Mouse (Mus musculus): ENCODE data around the gene Tmem98. TPM values are rescaled to one million over a fixed set of nuclear protein-coding genes. Genes with fewer than 3 reads are reported as not detected.
A peak's percentile ranks its signal among the peaks of the same experiment; 100 is the strongest.

Gene Tmem98
- polyA plus RNA-seq, 1 experiment from 2014 or later: 73.3 TPM

GRCm38 (mm10) chr11:80793386-80793785 is 16.6 kb upstream of the Tmem98 start:
- Histone ChIP-seq H3K4me1 (no peaks in the 10 kb centered on the region), H3K4me3 (replicated peaks) (no peak overlapping the region), H3K4me2 (replicated peaks) (no peak overlapping the region), H3K27ac (replicated peaks) (no peak overlapping the region), H3K27me3 (no peaks in the 10 kb centered on the region), H3K36me3 (no peaks in the 10 kb centered on the region), H3K9ac (no peak overlapping the region), H3K9me3 (replicated peaks) (no peaks in the 10 kb centered on the region)
- no peak for ATAC-seq (ENCODE audit: insufficient number of reproducible peaks, low FRiP score, low TSS enrichment, low read depth)
- WGBS: 82% methylated on average over 4 of the region's 4 CpGs

GRCm38 (mm10) chr11:80794290-80794689 is 15.7 kb upstream of the Tmem98 start:
- Histone ChIP-seq H3K27ac (replicated peaks) (no peak overlapping the region), H3K9ac (no peak overlapping the region), H3K4me1 (no peaks in the 10 kb centered on the region), H3K27me3 (no peaks in the 10 kb centered on the region), H3K9me3 (replicated peaks) (no peaks in the 10 kb centered on the region), H3K36me3 (no peaks in the 10 kb centered on the region), H3K4me2 (replicated peaks) (no peak overlapping the region), H3K4me3 (replicated peaks) (no peak overlapping the region)
- ATAC-seq (ENCODE audit: insufficient number of reproducible peaks, low FRiP score, low TSS enrichment, low read depth): no peak
- 91% methylated on average over 4 of the region's 4 CpGs for WGBS

GRCm38 (mm10) chr11:80795431-80795830 is 14.5 kb upstream of the Tmem98 start:
- Histone ChIP-seq H3K4me3 (replicated peaks) (no peak overlapping the region), H3K36me3 (no peaks in the 10 kb centered on the region), H3K4me2 (replicated peaks) (no peak overlapping the region), H3K9me3 (replicated peaks) (no peaks in the 10 kb centered on the region), H3K9ac (no peak overlapping the region), H3K4me1 (no peaks in the 10 kb centered on the region), H3K27ac (replicated peaks) (no peak overlapping the region), H3K27me3 (no peaks in the 10 kb centered on the region)
- 64% methylated on average over 8 of the region's 8 CpGs for WGBS
- ATAC-seq (ENCODE audit: insufficient number of reproducible peaks, low FRiP score, low TSS enrichment, low read depth): no peak

- Histone ChIP-seq H3K4me2 (replicated peaks) (no peak overlapping the region), H3K9ac (no peak overlapping the region), H3K36me3 (no peaks in the 10 kb centered on the region), H3K27me3 (no peaks in the 10 kb centered on the region), H3K27ac (replicated peaks) (no peak overlapping the region), H3K4me1 (0 out of 2 replicates have a peak, but pooled peaks cover 3% of the 10 kb centered on the region), H3K9me3 (replicated peaks) (no peaks in the 10 kb centered on the region), H3K4me3 (replicated peaks) (no peak overlapping the region)
- 40% methylated on average over 3 of the region's 3 CpGs for WGBS
- ATAC-seq (ENCODE audit: insufficient number of reproducible peaks, low FRiP score, low TSS enrichment, low read depth): no peak
These were observed 10.0 kb upstream of the Tmem98 start for GRCm38 (mm10) chr11:80799979-80800378.

GRCm38 (mm10) chr11:80802706-80803105 is 7.3 kb upstream of the Tmem98 start:
- Histone ChIP-seq H3K9me3 (replicated peaks) (no peaks in the 10 kb centered on the region), H3K4me2 (replicated peaks) (no peak overlapping the region), H3K27me3 (no peaks in the 10 kb centered on the region), H3K36me3 (no peaks in the 10 kb centered on the region), H3K9ac (no peak overlapping the region), H3K4me1 (0 out of 2 replicates have a peak, but pooled peaks cover 3% of the 10 kb centered on the region), H3K4me3 (replicated peaks) (no peak overlapping the region), H3K27ac (replicated peaks) (no peak overlapping the region)
- 51% methylated on average over 3 of the region's 3 CpGs for WGBS
- ATAC-seq (ENCODE audit: insufficient number of reproducible peaks, low FRiP score, low TSS enrichment, low read depth): no peak

GRCm38 (mm10) chr11:80808551-80809070 is 1.4 kb upstream of the Tmem98 start:
- H3K27ac ChIP-seq (replicated peaks): no peak overlapping the region
- no peak overlapping the region for H3K4me2 ChIP-seq (replicated peaks)
- 69% methylated on average over 6 of the region's 6 CpGs for WGBS
- H3K27me3 ChIP-seq: no peaks in the 10 kb centered on the region
- no peaks in the 10 kb centered on the region for H3K9me3 ChIP-seq (replicated peaks)
- peaks cover 18% of the 10 kb centered on the region for H3K4me1 ChIP-seq
- H3K4me3 ChIP-seq (replicated peaks): no peak overlapping the region
- H3K9ac ChIP-seq: no peak overlapping the region
- no peaks in the 10 kb centered on the region for H3K36me3 ChIP-seq
- ATAC-seq (ENCODE audit: insufficient number of reproducible peaks, low FRiP score, low TSS enrichment, low read depth): no peak

- 27% methylated on average over 5 of the region's 6 CpGs for WGBS
- peaks cover 18% of the 10 kb centered on the region for H3K4me1 ChIP-seq
- no peak for ATAC-seq (ENCODE audit: insufficient number of reproducible peaks, low FRiP score, low TSS enrichment, low read depth)
These were observed 346 bp upstream of the Tmem98 start for GRCm38 (mm10) chr11:80809666-80809992.

GRCm38 (mm10) chr11:80811156-80811555 is 1.2 kb downstream of the Tmem98 start:
- Histone ChIP-seq H3K9me3 (replicated peaks) (no peaks in the 10 kb centered on the region), H3K27me3 (no peaks in the 10 kb centered on the region), H3K36me3 (peaks cover 21% of the 10 kb centered on the region), H3K4me1 (peaks cover 18% of the 10 kb centered on the region), H3K27ac (replicated peaks) (peak overlapping the region; percentile 72; the same call in 1 of the 2 replicates), H3K4me2 (replicated peaks) (peak overlapping the region; percentile 82), H3K9ac (no peak overlapping the region), H3K4me3 (replicated peaks) (peak overlapping the region; percentile 57)
- no peak for ATAC-seq (ENCODE audit: insufficient number of reproducible peaks, low FRiP score, low TSS enrichment, low read depth)
- 17% methylated on average over 5 of the region's 5 CpGs for WGBS

More at GRCm38 (mm10) chr11:80809666-80809992, 346 bp upstream of the Tmem98 start:
- H3K9ac ChIP-seq: peak overlapping the region; percentile 69; the same call in 1 of the 2 replicates
- peak overlapping the region; percentile 82 for H3K4me2 ChIP-seq (replicated peaks)
- peak overlapping the region; percentile 57 for H3K4me3 ChIP-seq (replicated peaks)
- no peaks in the 10 kb centered on the region for H3K9me3 ChIP-seq (replicated peaks)
- peaks cover 8% of the 10 kb centered on the region for H3K36me3 ChIP-seq
- peak overlapping the region; percentile 72 for H3K27ac ChIP-seq (replicated peaks)
- no peaks in the 10 kb centered on the region for H3K27me3 ChIP-seq

GRCm38 (mm10) chr11:80815354-80815753 is 5.4 kb downstream of the Tmem98 start:
- Histone ChIP-seq H3K4me3 (replicated peaks) (no peak overlapping the region), H3K9me3 (replicated peaks) (no peaks in the 10 kb centered on the region), H3K4me1 (peaks cover 23% of the 10 kb centered on the region), H3K27ac (replicated peaks) (no peak overlapping the region), H3K27me3 (no peaks in the 10 kb centered on the region), H3K36me3 (peaks cover 33% of the 10 kb centered on the region), H3K9ac (no peak overlapping the region), H3K4me2 (replicated peaks) (no peak overlapping the region)
- WGBS: 90% methylated on average over 7 of the region's 7 CpGs
- ATAC-seq (ENCODE audit: insufficient number of reproducible peaks, low FRiP score, low TSS enrichment, low read depth): no peak

- no peak overlapping the region for H3K4me2 ChIP-seq (replicated peaks)
- H3K4me3 ChIP-seq (replicated peaks): no peak overlapping the region
- ATAC-seq (ENCODE audit: insufficient number of reproducible peaks, low FRiP score, low TSS enrichment, low read depth): peak; percentile 27; the same call in 1 of the 2 replicates
- H3K9me3 ChIP-seq (replicated peaks): no peaks in the 10 kb centered on the region
- WGBS: 31% methylated on average over 11 of the region's 11 CpGs
- H3K36me3 ChIP-seq: peaks cover 46% of the 10 kb centered on the region
- H3K9ac ChIP-seq: no peak overlapping the region
- H3K27ac ChIP-seq (replicated peaks): 0 out of 2 replicates have a peak overlapping the region, but pooled peaks have one; percentile 11
- H3K27me3 ChIP-seq: no peaks in the 10 kb centered on the region
- peaks cover 11% of the 10 kb centered on the region for H3K4me1 ChIP-seq
These were observed 8.2 kb downstream of the Tmem98 start for GRCm38 (mm10) chr11:80818060-80818697.

- peaks cover 11% of the 10 kb centered on the region for H3K4me1 ChIP-seq
- no peak overlapping the region for H3K4me2 ChIP-seq (replicated peaks)
- no peak overlapping the region for H3K27ac ChIP-seq (replicated peaks)
- no peak overlapping the region for H3K4me3 ChIP-seq (replicated peaks)
- H3K27me3 ChIP-seq: no peaks in the 10 kb centered on the region
- H3K36me3 ChIP-seq: peaks cover 36% of the 10 kb centered on the region
- no peaks in the 10 kb centered on the region for H3K9me3 ChIP-seq (replicated peaks)
- no peak overlapping the region for H3K9ac ChIP-seq
- 76% methylated on average over 3 of the region's 3 CpGs for WGBS
- no peak for ATAC-seq (ENCODE audit: insufficient number of reproducible peaks, low FRiP score, low TSS enrichment, low read depth)
These were observed 10.1 kb downstream of the Tmem98 start for GRCm38 (mm10) chr11:80820085-80820484.

- H3K27me3 ChIP-seq: no peaks in the 10 kb centered on the region
- H3K4me1 ChIP-seq: peaks cover 11% of the 10 kb centered on the region
- ATAC-seq (ENCODE audit: insufficient number of reproducible peaks, low FRiP score, low TSS enrichment, low read depth): no peak
- H3K4me3 ChIP-seq (replicated peaks): no peak overlapping the region
- H3K4me2 ChIP-seq (replicated peaks): no peak overlapping the region
- H3K36me3 ChIP-seq: peaks cover 23% of the 10 kb centered on the region
- 41% methylated on average over 14 of the region's 14 CpGs for WGBS
- no peak overlapping the region for H3K27ac ChIP-seq (replicated peaks)
- no peaks in the 10 kb centered on the region for H3K9me3 ChIP-seq (replicated peaks)
- H3K9ac ChIP-seq: no peak overlapping the region
These were observed 11.3 kb downstream of the Tmem98 start for GRCm38 (mm10) chr11:80821296-80821695.

All from embryonic facial prominence, embryonic 15.5 days (tissue).